Mouse (Mus musculus) liver, embryonic 13.5 days (tissue): Measurements from ENCODE around the gene Cwc27. TPM values are rescaled to one million over a fixed set of nuclear protein-coding genes. Genes with fewer than 3 reads are reported as not detected.

ENCODE experiments used
- ATAC-seq: fragments of 200-750 bp; cut with Nextera tagmentation; 2 replicates; pipeline ENCODE4 v1.8.0; 2017; ENCODE audit warnings: low read depth, mild to moderate bottlenecking, moderate number of reproducible peaks, moderate library complexity
- DNase-seq: peaks from one replicate; pipeline ENCODE4 v3.0.0; 2022
- H3K27ac ChIP-seq: fragments of 300-500 bp; sonication (generic); 2 replicates; pipeline ENCODE4 v1.5.1; 2015; ENCODE audit warnings: moderate library complexity, mild to moderate bottlenecking, inconsistent platforms
- H3K27me3 ChIP-seq: fragments of 300-500 bp; sonication (generic); 2 replicates; pipeline ENCODE4 v1.6.1; 2015; ENCODE audit warnings: mild to moderate bottlenecking, inconsistent platforms
- H3K36me3 ChIP-seq: fragments of 300-500 bp; sonication (generic); 2 replicates; pipeline ENCODE4 v1.6.1; 2015; ENCODE audit warnings: mild to moderate bottlenecking, inconsistent platforms
- H3K4me1 ChIP-seq: fragments of 300-500 bp; sonication (generic); replicated peaks from 2 replicates; pipeline ENCODE4 v1.6.1; 2015; ENCODE audit warnings: inconsistent platforms
- H3K4me2 ChIP-seq: fragments of 300-500 bp; sonication (generic); 2 replicates; pipeline ENCODE4 v1.6.1; 2015; ENCODE audit warnings: inconsistent platforms, mild to moderate bottlenecking, moderate library complexity
- H3K4me3 ChIP-seq: fragments of 300-500 bp; sonication (generic); replicated peaks from 2 replicates; pipeline ENCODE4 v1.5.1; 2015; ENCODE audit warnings: mild to moderate bottlenecking, inconsistent platforms
- H3K9ac ChIP-seq: fragments of 300-500 bp; sonication (generic); 2 replicates; pipeline ENCODE4 v1.6.1; 2015; ENCODE audit warnings: mild to moderate bottlenecking, inconsistent platforms
- H3K9me3 ChIP-seq: fragments of 300-500 bp; sonication (generic); replicated peaks from 2 replicates; pipeline ENCODE4 v1.6.1; 2016; ENCODE audit warnings: inconsistent platforms
- whole genome bisulfite sequencing: fragments of 180-500 bp; shearing (Covaris S2); methylation state at CpG from one replicate; pipeline ENCODE4 v1.1.7; 2015; ENCODE audit not compliant: insufficient replicate concordance; 5-methylcytosine and 5-hydroxymethylcytosine counted together
- polyA plus RNA-seq: library from polyadenylated mRNA; unstranded; fragments of >200 nt; fragmentation: Nextera tagmentation; extraction: Ambion mirVana; gene quantifications from 2 replicates; pipeline ENCODE4 v1.2.1, GENCODE M21; 2015

Gene Cwc27
- polyA plus RNA-seq: 12.4 and 14.6 TPM in 2 replicates

DNA sequence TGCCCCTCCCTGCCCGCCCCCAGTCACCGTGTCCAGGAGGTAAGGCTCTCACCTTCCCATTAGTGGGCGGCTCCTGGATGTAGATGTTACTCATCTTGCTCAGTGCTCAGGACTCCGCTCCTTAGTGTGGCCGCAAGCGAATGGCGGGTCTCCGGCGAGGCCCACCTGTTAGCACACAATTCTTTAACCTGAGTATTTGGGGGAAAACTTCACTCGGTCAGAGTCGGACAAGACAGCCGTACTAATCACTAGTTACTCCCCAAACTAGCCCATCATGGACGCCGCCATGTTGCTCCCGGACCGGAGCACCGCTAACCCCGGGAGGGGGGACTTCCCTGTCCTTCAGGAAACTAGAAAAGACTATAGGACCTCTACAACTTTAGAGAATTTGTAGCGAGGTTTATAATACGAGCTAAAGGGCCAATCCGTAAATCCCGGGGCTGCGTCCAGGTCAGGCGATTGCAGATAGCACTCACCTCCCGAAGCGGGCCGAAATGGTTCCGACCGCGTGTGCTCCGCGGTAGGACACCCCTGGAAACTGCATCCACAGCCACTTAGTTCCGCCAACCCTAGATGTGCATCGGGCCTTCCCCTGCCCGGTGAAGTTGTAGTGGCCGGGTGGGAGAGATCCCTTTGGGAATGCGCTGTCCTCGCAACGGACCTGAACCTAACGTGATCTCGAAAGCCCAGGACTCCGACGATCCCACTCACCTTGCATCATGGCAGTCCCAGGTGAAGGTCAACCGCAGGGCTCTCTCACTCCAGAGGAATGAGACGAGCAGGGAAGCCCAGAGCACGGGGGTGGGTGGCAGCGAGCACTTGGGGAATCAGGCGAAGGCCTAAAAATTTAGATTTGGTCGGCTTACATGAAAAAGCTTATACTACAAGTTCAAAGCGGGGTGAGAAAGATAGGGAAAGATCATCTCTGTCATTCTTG is at the start of gene Cwc27:
Cwc27 (minus strand) TSS at position 508 of the 937 bp plus-strand sequence.
- H3K9ac ChIP-seq: peak within 1 kb of the TSS; percentile 85
- ATAC-seq (peak; percentile 90), DNase-seq (peak; percentile 77)
- H3K27me3 ChIP-seq: no peaks in the 10 kb centered on the region
- peaks cover 39% of the 10 kb centered on the region for H3K4me1 ChIP-seq
- H3K36me3 ChIP-seq: peaks cover 7% of the 10 kb centered on the region; the same call in 1 of the 2 replicates
- H3K4me3 ChIP-seq: peak within 1 kb of the TSS; percentile 78
- H3K4me2 ChIP-seq: peak within 1 kb of the TSS; percentile 81
- H3K9me3 ChIP-seq: no peaks in the 10 kb centered on the region
- WGBS: under 1% methylated on average over 50 of the region's 50 CpGs
- peak within 1 kb of the TSS; percentile 73 for H3K27ac ChIP-seq

DNA sequence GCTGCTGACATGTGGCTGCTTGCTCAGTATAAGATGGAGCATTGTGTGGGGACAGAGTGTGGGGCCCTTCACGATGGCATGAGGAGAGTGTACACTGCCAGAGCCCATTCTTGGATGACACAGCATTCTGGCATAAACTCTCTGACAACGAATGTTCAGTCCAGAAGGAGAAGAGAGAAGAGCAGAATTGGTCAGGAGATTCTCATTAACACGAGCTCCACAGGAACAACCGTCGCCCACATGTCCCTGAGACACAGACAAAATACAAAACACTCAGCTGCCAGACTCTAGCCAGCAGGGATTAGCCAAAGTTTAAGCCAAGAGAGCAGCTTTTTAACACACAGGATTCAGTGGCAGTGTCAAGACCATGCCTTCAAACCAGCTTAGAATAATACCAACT is 49.8 kb upstream of the Cwc27 start:
- Histone ChIP-seq H3K27me3 (peaks cover 27% of the 10 kb centered on the region), H3K36me3 (no peaks in the 10 kb centered on the region), H3K9me3 (no peaks in the 10 kb centered on the region), H3K9ac (no peak overlapping the region), H3K4me2 (no peak overlapping the region), H3K4me1 (peaks cover 8% of the 10 kb centered on the region), H3K4me3 (no peak overlapping the region), H3K27ac (no peak overlapping the region)
- DNase-seq (no peak), ATAC-seq (no peak)
- 56% methylated on average over 5 of the region's 5 CpGs for WGBS

DNA sequence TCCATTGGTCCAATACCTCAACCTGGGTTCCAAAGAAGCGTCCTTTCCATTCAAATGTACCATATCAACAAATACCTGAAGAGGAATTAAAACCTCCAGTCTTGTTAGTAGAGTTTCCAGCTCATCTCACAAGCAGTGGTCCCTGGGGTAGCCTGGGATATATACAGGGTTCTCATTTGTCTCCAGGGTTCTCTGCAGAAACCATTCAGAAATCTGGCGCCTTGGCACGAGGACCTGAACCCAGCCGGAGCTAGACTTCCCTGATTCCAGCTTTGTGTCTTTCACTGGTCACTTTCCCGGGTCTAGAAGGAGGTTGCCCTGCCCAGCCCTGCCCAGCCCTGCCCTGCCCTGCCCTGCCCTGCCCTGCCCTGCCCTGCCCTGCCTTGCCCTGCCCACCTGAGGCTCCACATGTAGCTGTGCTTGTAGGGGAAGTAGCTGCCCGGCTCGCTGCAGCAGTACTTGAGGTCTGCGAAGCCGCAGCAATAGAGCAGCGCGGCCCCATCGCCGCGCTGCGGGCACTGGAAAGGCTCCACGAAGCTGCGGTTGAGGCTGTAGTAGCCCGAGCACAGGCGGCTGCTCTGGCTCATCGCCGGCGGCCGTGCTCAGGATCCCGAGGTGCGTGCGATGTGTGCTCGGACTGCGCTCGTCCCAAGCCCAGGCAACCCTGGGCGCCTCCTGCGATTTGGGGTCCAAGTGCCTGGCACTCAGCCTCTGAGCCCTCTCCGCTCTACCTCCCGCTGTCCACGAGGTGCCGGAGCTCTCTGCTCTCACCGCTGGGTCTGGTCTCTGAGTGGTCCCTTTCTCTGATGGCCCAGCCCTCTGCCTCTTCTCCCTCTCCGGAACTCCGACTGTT is 46.4 kb upstream of the Cwc27 start, which contains the start of gene Shisal2b:
Shisal2b (minus strand) TSS at position 767 of the 853 bp plus-strand sequence.
- Histone ChIP-seq H3K4me2 (peak within 1 kb of the TSS; percentile 72), H3K9ac (no peak within 1 kb of the TSS; the same call in 1 of the 2 replicates), H3K4me3 (peak within 1 kb of the TSS; percentile 51), H3K27me3 (peaks cover 30% of the 10 kb centered on the region), H3K36me3 (no peaks in the 10 kb centered on the region), H3K27ac (no peak within 1 kb of the TSS), H3K4me1 (peaks cover 8% of the 10 kb centered on the region), H3K9me3 (no peaks in the 10 kb centered on the region)
- WGBS: 3% methylated on average over 38 of the region's 38 CpGs
- ATAC-seq: peak; percentile 55
- DNase-seq: no peak

DNA sequence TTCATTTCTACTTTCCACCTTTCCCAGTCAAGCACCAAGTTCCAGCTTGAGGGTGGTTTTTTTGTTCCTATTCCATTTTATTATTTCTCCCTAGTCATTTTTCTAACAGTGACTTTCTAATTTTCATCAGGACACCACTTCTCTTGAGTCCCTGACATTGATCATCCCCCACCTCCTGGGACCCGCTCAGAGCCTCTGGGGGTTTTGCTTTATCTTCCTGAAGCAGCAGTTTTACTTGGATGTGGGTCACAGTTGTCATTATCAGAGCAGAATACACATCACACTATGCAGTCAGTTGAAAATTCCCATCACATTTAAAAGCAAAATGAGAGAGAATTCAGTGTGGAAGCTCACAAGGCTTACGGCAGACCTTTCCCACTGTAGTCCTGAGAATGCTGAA is 36.7 kb upstream of the Cwc27 start:
- H3K4me2 ChIP-seq: no peak overlapping the region
- no peaks in the 10 kb centered on the region for H3K9me3 ChIP-seq
- no peaks in the 10 kb centered on the region for H3K36me3 ChIP-seq
- H3K4me3 ChIP-seq: no peak overlapping the region
- no peak overlapping the region for H3K9ac ChIP-seq
- H3K27ac ChIP-seq: no peak overlapping the region
- DNase-seq: no peak
- H3K4me1 ChIP-seq: no peaks in the 10 kb centered on the region
- H3K27me3 ChIP-seq: no peaks in the 10 kb centered on the region
- no peak for ATAC-seq
- WGBS: 55% methylated on average over 2 of the region's 2 CpGs

DNA sequence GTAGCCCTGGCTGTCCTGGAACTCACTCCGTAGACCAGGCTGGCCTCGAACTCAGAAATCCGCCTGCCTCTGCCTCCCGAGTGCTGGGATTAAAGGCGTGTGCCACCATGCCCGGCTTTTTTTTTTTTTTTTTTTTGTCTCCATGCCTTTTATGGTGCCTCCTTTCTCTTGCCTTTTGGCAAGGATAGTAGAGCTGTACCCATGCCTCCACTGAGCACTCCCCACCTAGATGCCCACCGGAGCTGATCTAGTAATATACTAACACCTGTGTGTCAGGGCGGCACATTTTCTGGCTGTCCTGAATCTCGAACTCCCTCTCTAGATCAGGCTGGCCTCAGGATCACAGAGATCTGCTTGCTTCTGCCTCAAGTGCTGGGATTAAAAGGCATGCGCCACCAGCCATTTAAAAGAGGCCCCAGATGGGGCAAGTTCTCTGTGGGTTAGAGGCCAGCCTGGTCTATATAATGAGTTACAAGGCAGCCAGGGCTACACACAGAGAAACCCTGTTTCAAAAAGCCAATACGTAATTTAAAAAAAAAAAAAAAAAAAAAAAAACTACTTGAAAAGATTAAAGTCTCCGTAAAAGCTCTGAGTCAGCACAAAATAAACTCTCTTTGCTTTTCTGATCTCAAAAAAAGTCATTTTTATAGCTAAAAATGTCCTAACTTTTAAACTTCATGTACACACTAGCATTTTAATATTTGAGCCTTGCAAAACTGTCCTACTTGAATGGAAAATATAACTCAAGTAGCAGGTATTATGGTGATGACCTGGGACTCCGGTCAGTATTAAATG is 26.6 kb upstream of the Cwc27 start:
- Histone ChIP-seq H3K9me3 (no peaks in the 10 kb centered on the region), H3K4me3 (no peak overlapping the region), H3K4me1 (no peaks in the 10 kb centered on the region), H3K27me3 (no peaks in the 10 kb centered on the region), H3K36me3 (peaks cover 4% of the 10 kb centered on the region; the same call in 1 of the 2 replicates), H3K4me2 (no peak overlapping the region), H3K27ac (no peak overlapping the region), H3K9ac (no peak overlapping the region)
- no peak for ATAC-seq
- DNase-seq: no peak
- WGBS: 74% methylated on average over 13 of the region's 13 CpGs

DNA sequence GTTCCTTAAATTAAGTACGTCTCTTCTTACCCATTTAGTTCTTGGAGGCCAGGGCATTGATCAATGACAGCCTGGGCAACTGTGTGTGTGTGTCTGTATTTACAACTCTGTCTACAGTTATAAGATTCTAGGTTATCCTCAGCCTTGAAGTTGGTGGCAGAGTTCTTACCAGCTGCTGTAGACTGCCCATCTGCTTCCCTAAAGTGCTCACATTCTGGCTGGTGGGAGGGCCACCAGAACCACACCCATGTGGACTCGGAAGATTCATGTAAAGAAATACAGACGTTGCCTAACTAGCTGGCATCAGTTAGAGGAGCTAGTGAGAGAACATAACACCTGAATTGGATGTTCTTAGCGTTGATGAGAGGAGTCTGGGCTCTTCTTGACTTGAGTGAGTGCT is 25.0 kb upstream of the Cwc27 start:
- Histone ChIP-seq H3K9ac (no peak overlapping the region), H3K9me3 (no peaks in the 10 kb centered on the region), H3K27me3 (no peaks in the 10 kb centered on the region), H3K36me3 (peaks cover 11% of the 10 kb centered on the region), H3K4me3 (no peak overlapping the region), H3K27ac (no peak overlapping the region), H3K4me1 (no peaks in the 10 kb centered on the region), H3K4me2 (no peak overlapping the region)
- ATAC-seq (no peak), DNase-seq (no peak)
- whole genome bisulfite sequencing: 51% methylated on average over 4 of the region's 4 CpGs

DNA sequence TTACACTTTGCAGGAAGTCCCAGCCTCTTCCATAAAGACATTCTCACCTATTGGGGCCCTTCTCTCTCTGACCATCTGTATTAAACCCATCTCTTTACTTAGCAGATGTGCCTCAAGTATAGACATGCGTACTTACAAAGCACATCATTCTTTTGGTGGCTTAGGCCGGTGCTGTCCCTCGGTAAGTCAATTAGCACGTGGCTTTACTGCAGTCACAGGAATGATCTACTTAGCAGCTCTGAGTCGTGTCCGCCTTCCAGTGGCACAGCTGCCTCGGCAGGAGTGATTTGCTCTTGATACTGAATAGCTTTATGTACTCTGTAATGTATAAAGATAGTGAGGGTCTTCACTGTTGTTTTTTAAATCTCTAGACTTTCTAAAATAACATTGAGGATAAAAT is 20.7 kb upstream of the Cwc27 start:
- no peaks in the 10 kb centered on the region for H3K4me1 ChIP-seq
- no peaks in the 10 kb centered on the region for H3K9me3 ChIP-seq
- H3K9ac ChIP-seq: no peak overlapping the region
- H3K27me3 ChIP-seq: no peaks in the 10 kb centered on the region
- DNase-seq (no peak), ATAC-seq (no peak)
- no peak overlapping the region for H3K4me3 ChIP-seq
- 76% methylated on average over 7 of the region's 7 CpGs for WGBS
- H3K4me2 ChIP-seq: no peak overlapping the region
- no peak overlapping the region for H3K27ac ChIP-seq
- H3K36me3 ChIP-seq: peaks cover 38% of the 10 kb centered on the region

DNA sequence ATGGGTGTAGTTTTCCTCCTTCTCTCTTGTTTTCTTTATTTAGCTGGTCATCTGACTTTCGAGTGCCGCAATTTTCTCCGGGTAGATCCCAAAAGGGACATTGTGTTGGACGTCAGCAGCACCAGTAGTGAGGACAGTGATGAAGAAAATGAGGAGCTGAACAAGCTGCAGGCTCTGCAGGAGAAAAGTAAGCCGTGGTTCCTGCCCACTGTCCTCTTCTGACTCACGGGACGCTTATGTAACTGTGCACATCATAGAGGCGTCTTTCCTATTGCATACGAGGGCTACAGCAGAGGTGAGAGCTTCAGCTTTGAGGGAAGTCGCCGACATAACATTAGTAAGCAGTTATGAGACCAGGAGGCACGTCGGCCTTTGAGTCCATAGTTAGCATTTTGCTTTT is 15.9 kb upstream of the Cwc27 start:
- no peaks in the 10 kb centered on the region for H3K27me3 ChIP-seq
- H3K9ac ChIP-seq: no peak overlapping the region
- peaks cover 70% of the 10 kb centered on the region for H3K36me3 ChIP-seq
- no peak overlapping the region for H3K4me3 ChIP-seq
- WGBS: 82% methylated on average over 13 of the region's 13 CpGs
- H3K9me3 ChIP-seq: 0 out of 2 replicates have a peak, but pooled peaks cover 3% of the 10 kb centered on the region
- DNase-seq (no peak), ATAC-seq (no peak)
- no peaks in the 10 kb centered on the region for H3K4me1 ChIP-seq
- H3K27ac ChIP-seq: no peak overlapping the region
- no peak overlapping the region for H3K4me2 ChIP-seq

DNA sequence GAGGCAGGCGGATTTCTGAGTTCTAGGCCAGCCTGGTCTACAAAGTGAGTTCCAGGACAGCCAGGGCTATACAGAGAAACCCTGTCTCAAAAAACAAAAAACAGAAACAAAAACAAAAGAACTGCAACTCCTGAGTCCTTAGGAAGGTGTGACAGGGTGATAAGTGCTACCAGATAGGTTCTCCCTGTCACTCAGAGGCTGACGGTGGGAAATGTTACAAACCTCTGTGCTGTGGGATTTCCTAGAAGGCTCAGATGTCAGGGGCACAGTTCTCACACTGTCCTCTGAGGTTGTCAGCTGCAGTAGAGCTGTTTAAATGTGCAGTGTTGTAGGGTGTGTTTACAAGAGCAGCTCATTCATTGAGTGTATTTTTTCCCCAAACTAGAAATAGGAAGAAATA is 8.5 kb upstream of the Cwc27 start:
- Histone ChIP-seq H3K4me3 (no peak overlapping the region), H3K27me3 (no peaks in the 10 kb centered on the region), H3K9ac (no peak overlapping the region), H3K4me2 (no peak overlapping the region), H3K27ac (no peak overlapping the region), H3K9me3 (peaks cover 6% of the 10 kb centered on the region; the same call in 1 of the 2 replicates), H3K36me3 (peaks cover 39% of the 10 kb centered on the region), H3K4me1 (peaks cover 26% of the 10 kb centered on the region)
- DNase-seq: no peak
- ATAC-seq: peak; percentile 49
- 46% methylated on average over 2 of the region's 2 CpGs for WGBS

DNA sequence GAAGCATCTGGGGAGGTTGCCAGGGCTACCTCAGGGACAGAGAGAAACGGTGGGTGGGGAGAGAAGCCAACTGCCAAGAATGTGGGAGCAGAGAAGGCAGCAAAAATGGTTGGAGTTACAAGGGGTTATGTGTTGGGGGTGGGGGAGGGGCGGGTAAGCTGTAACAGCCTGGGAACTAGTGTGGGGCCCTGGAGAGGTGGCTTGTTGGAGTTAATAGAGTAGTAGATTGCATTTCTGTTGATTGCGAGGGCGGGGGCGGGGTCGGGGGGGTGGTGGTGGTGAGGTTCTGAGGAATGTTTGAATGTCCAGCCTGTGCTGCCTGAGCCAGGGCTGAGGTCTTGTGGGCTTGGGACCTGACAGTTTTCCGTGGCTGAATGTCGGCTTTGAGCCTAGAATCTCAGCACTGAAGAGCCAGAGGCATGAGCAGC is 5.5 kb upstream of the Cwc27 start:
- Histone ChIP-seq H3K27ac (no peak overlapping the region), H3K4me3 (no peak overlapping the region), H3K9ac (no peak overlapping the region), H3K36me3 (peaks cover 16% of the 10 kb centered on the region), H3K4me1 (peaks cover 45% of the 10 kb centered on the region), H3K9me3 (no peaks in the 10 kb centered on the region), H3K27me3 (no peaks in the 10 kb centered on the region), H3K4me2 (0 out of 2 replicates have a peak overlapping the region, but pooled peaks have one; percentile 8)
- WGBS: 44% methylated on average over 8 of the region's 8 CpGs
- ATAC-seq: no peak
- DNase-seq: no peak
